Mouse (Mus musculus) forebrain, embryonic 14.5 days (tissue): ENCODE data around the gene Gm11992. TPM values are rescaled to one million over a fixed set of nuclear protein-coding genes. Genes with fewer than 3 reads are reported as not detected.

Experiments
- ATAC-seq: fragments of 200-750 bp; cut with Nextera tagmentation; 2 replicates; pipeline ENCODE4 v1.8.0; 2017; ENCODE audit warnings: mild to moderate bottlenecking, moderate library complexity
- DNase-seq: peaks from one replicate; pipeline ENCODE4 v3.0.0-alpha.2; 2015; ENCODE audit warnings: low spot score
- H3K27ac ChIP-seq: fragments of 300-500 bp; sonication (generic); 2 replicates; pipeline ENCODE4 v1.5.1; 2014; ENCODE audit warnings: low read depth, mild to moderate bottlenecking, control low read depth, low read length, moderate library complexity
- H3K27me3 ChIP-seq: fragments of 300-500 bp; sonication (generic); replicated peaks from 2 replicates; pipeline ENCODE4 v1.6.1; 2014; ENCODE audit warnings: low read length, control low read depth, mixed read lengths; ENCODE audit not compliant: control insufficient read depth, insufficient read depth
- H3K36me3 ChIP-seq: fragments of 300-500 bp; sonication (generic); 2 replicates; pipeline ENCODE4 v1.6.1; 2014; ENCODE audit warnings: low read length, control low read depth; ENCODE audit not compliant: control insufficient read depth, insufficient read depth
- H3K4me1 ChIP-seq: fragments of 300-500 bp; sonication (generic); 2 replicates; pipeline ENCODE4 v1.6.1; 2014; ENCODE audit warnings: antibody characterized with exemption, low read length, control low read depth; ENCODE audit not compliant: control insufficient read depth, insufficient read depth
- H3K4me2 ChIP-seq: fragments of 300-500 bp; sonication (generic); 2 replicates; pipeline ENCODE4 v1.6.1; 2014; ENCODE audit warnings: mild to moderate bottlenecking, control low read depth, low read length
- H3K4me3 ChIP-seq: fragments of 300-500 bp; sonication (generic); 2 replicates; pipeline ENCODE4 v1.5.1; 2014; ENCODE audit warnings: low read depth, low read length, control low read depth
- H3K9ac ChIP-seq: fragments of 300-500 bp; sonication (generic); 2 replicates; pipeline ENCODE4 v1.6.1; 2014; ENCODE audit warnings: mild to moderate bottlenecking, low read length, control low read depth, moderate library complexity
- H3K9me3 ChIP-seq: fragments of 300-500 bp; sonication (generic); replicated peaks from 2 replicates; pipeline ENCODE4 v1.6.1; 2016; ENCODE audit warnings: low read length, control low read depth, mixed read lengths; ENCODE audit not compliant: control insufficient read depth
- WGBS: fragments of 180-500 bp; shearing (Covaris S2); extraction: QIAGEN DNeasy Blood & Tissue Kit; methylation state at CpG from one replicate; pipeline ENCODE4 v1.1.7; 2014; 5-methylcytosine and 5-hydroxymethylcytosine counted together
- polyA plus RNA-seq: library from polyadenylated mRNA; unstranded; fragments of >200 nt; fragmentation: Nextera tagmentation; extraction: Ambion mirVana; gene quantifications from 2 replicates; pipeline ENCODE4 v1.2.1, GENCODE M21; 2014

The Gm11992 gene
- polyA plus RNA-seq, 1 experiment from 2014 or later: 1.2 TPM

- no peak for DNase-seq
- H3K4me3 ChIP-seq: peak within 1 kb of the TSS; percentile 36
- H3K9ac ChIP-seq: peak within 1 kb of the TSS; percentile 40
- no peaks in the 10 kb centered on the region for H3K36me3 ChIP-seq
- H3K27ac ChIP-seq: no peak within 1 kb of the TSS
- WGBS: 1% methylated on average over 7 of the region's 7 CpGs
- no peaks in the 10 kb centered on the region for H3K9me3 ChIP-seq
- ATAC-seq: peak; percentile 21
- H3K4me1 ChIP-seq: peaks cover 19% of the 10 kb centered on the region
- peaks cover 22% of the 10 kb centered on the region for H3K27me3 ChIP-seq
- peak within 1 kb of the TSS; percentile 90 for H3K4me2 ChIP-seq
Measured at GRCm38 (mm10) chr11:9118050-9118420, 69.6 kb downstream of the Gm11992 start, which contains the start of gene Upp1. TSS of gene Upp1 (plus strand) at chr11:9118103.

DNA sequence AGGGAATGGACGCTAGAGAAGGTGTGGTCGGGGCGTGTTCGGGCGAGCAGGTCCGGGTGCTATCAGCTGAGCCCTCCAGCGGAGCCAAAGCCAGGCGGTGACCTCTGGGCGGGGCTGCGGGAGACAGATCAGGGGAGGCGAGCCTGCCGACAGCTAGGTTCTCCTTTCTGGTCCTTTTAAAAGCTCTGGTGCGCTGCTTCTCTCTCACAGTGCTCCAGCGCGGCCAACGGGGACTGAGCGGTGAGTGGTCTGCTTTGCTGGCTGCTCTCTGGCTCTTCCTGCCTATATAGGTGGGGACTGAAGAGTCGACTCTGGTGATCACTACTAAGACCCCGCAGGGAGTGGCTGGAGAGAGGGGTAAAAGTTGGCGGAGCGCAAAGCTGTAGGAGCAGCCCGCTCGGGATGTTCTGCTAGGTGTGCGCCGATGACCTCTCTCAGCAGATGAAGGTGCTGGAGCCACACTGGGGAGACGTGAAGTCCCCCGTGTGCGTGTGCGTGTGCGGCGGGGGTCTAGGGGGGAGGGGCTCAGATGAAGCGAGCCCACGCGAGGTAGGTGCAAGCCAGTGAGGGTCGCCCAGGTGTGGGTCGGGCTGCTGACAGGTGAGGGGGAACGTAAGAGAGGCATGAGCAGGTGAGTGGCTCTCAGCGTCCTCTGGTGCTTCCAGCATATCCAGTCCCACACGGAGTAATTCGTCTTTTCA is 70.2 kb downstream of the Gm11992 start:
- Histone ChIP-seq H3K4me1 (peaks cover 19% of the 10 kb centered on the region), H3K9ac (peak overlapping the region; percentile 40), H3K27ac (no peak overlapping the region), H3K36me3 (no peaks in the 10 kb centered on the region), H3K27me3 (peaks cover 22% of the 10 kb centered on the region), H3K4me2 (peak overlapping the region; percentile 90), H3K4me3 (peak overlapping the region; percentile 36), H3K9me3 (no peaks in the 10 kb centered on the region)
- ATAC-seq (peak; percentile 18), DNase-seq (peak; percentile 11)
- WGBS: under 1% methylated on average over 40 of the region's 40 CpGs

Other genes starting within 250 kb of the Gm11992 start
- 0.08 and 0.14 TPM in 2 replicates for gene Pkd1l1, start 75.3 kb upstream of the Gm11992 start, polyA plus RNA-seq
- gene Hus1, start 37.4 kb upstream of the Gm11992 start, polyA plus RNA-seq: 9.8 and 11.6 TPM in 2 replicates
- gene Sun3, start 397 bp downstream of the Gm11992 start, polyA plus RNA-seq: 0.19 TPM in 2 replicates
- 1.4 and 3.0 TPM in 2 replicates for gene Upp1, start 69.5 kb downstream of the Gm11992 start, polyA plus RNA-seq
- gene Abca13, start 143.3 kb downstream of the Gm11992 start, polyA plus RNA-seq: 0.01 and 0.04 TPM in 2 replicates